Mouse (Mus musculus) E14TG2a.4 (cell line): ENCODE results near the gene Gm21887.
A peak's percentile ranks its signal among the peaks of the same experiment; 100 is the strongest.
"Not testable (repeated sequence)": the region's sequence is repeated elsewhere in the genome, so short reads cannot be mapped to it uniquely, and the experiment has no call there.

ENCODE experiments used
- H3K27me3 ChIP-seq: 2 replicates; pipeline ENCODE4 v1.6.1; 2014; ENCODE audit warnings: low read length, control low read depth; ENCODE audit not compliant: insufficient read depth
- H3K36me3 ChIP-seq: 2 replicates; pipeline ENCODE4 v1.6.1; 2014; ENCODE audit warnings: low read length, control low read depth; ENCODE audit not compliant: insufficient read depth
- H3K4me1 ChIP-seq: replicated peaks from 2 replicates; pipeline ENCODE4 v1.6.1; 2014; ENCODE audit warnings: low read depth, low read length, control low read depth
- H3K4me3 ChIP-seq: replicated peaks from 2 replicates; pipeline ENCODE4 v1.5.1; 2014; ENCODE audit warnings: mild to moderate bottlenecking, low read length
- H3K9me3 ChIP-seq: 2 replicates; pipeline ENCODE4 v1.6.1; 2014; ENCODE audit warnings: low read length, control low read depth

The Gm21887 gene

GRCm38 (mm10) chrX:169997456-169997853 lies 12.0 kb upstream of the Gm21887 start:
- peaks cover 60% of the 10 kb centered on the region for H3K9me3 ChIP-seq
- H3K4me1 ChIP-seq = peaks cover 51% of the 10 kb centered on the region
- peaks cover 54% of the 10 kb centered on the region for H3K27me3 ChIP-seq
- H3K4me3 ChIP-seq = peak overlapping the region; percentile 88
- peaks cover 28% of the 10 kb centered on the region for H3K36me3 ChIP-seq

GRCm38 (mm10) chrX:169997854-169998456 lies 11.5 kb upstream of the Gm21887 start:
- Histone ChIP-seq H3K4me1 (peaks cover 46% of the 10 kb centered on the region), H3K9me3 (peaks cover 57% of the 10 kb centered on the region), H3K36me3 (peaks cover 23% of the 10 kb centered on the region), H3K27me3 (peaks cover 49% of the 10 kb centered on the region), H3K4me3 (peak overlapping the region; percentile 88)

GRCm38 (mm10) chrX:169998559-169999219 lies 10.8 kb upstream of the Gm21887 start:
- peaks cover 42% of the 10 kb centered on the region for H3K4me1 ChIP-seq
- peaks cover 42% of the 10 kb centered on the region for H3K27me3 ChIP-seq
- H3K9me3 ChIP-seq = peaks cover 52% of the 10 kb centered on the region
- H3K36me3 ChIP-seq = peaks cover 16% of the 10 kb centered on the region
- H3K4me3 ChIP-seq = peak overlapping the region; percentile 3

GRCm38 (mm10) chrX:169999226-169999883 lies 10.1 kb upstream of the Gm21887 start:
- Histone ChIP-seq H3K27me3 (peaks cover 35% of the 10 kb centered on the region), H3K4me1 (peaks cover 42% of the 10 kb centered on the region), H3K9me3 (peaks cover 50% of the 10 kb centered on the region), H3K36me3 (peaks cover 11% of the 10 kb centered on the region), H3K4me3 (peak overlapping the region; percentile 3)

- not testable (repeated sequence) for H3K36me3 ChIP-seq, H3K4me3 ChIP-seq
- H3K27me3 ChIP-seq = peaks cover 28% of the 10 kb centered on the region
- peaks cover 47% of the 10 kb centered on the region for H3K4me1 ChIP-seq
- H3K9me3 ChIP-seq = peaks cover 48% of the 10 kb centered on the region
Observed at GRCm38 (mm10) chrX:169999912-170000641, 9.4 kb upstream of the Gm21887 start.

GRCm38 (mm10) chrX:170000642-170001387 lies 8.6 kb upstream of the Gm21887 start:
- H3K27me3 ChIP-seq = peaks cover 20% of the 10 kb centered on the region
- H3K4me1 ChIP-seq = peaks cover 47% of the 10 kb centered on the region

GRCm38 (mm10) chrX:170001388-170001695 lies 8.1 kb upstream of the Gm21887 start:
- H3K4me3 ChIP-seq = peak overlapping the region; percentile 3
- peaks cover 45% of the 10 kb centered on the region for H3K4me1 ChIP-seq
- H3K27me3 ChIP-seq = peaks cover 16% of the 10 kb centered on the region
- peaks cover 44% of the 10 kb centered on the region for H3K9me3 ChIP-seq
- H3K36me3 ChIP-seq = not testable (repeated sequence)

More at GRCm38 (mm10) chrX:170000642-170001387, 8.6 kb upstream of the Gm21887 start:
- H3K36me3 ChIP-seq = not testable (repeated sequence)
- H3K4me3 ChIP-seq = peak overlapping the region; percentile 3
- H3K9me3 ChIP-seq = peaks cover 45% of the 10 kb centered on the region

GRCm38 (mm10) chrX:170002510-170003197 lies 6.8 kb upstream of the Gm21887 start:
- Histone ChIP-seq H3K4me1 (peaks cover 46% of the 10 kb centered on the region), H3K9me3 (peaks cover 47% of the 10 kb centered on the region)
- not testable (repeated sequence) for H3K27me3 ChIP-seq, H3K4me3 ChIP-seq, H3K36me3 ChIP-seq

- peaks cover 53% of the 10 kb centered on the region for H3K9me3 ChIP-seq
- H3K4me3 ChIP-seq = 0 out of 2 replicates have a peak overlapping the region, but pooled peaks have one; percentile 5
- not testable (repeated sequence) for H3K27me3 ChIP-seq, H3K36me3 ChIP-seq
- peaks cover 54% of the 10 kb centered on the region for H3K4me1 ChIP-seq
Observed at GRCm38 (mm10) chrX:170003536-170003935, 5.9 kb upstream of the Gm21887 start.

- not testable (repeated sequence) for H3K36me3 ChIP-seq, H3K27me3 ChIP-seq
- H3K4me1 ChIP-seq = peaks cover 51% of the 10 kb centered on the region
- peaks cover 48% of the 10 kb centered on the region for H3K9me3 ChIP-seq
- H3K4me3 ChIP-seq = peak overlapping the region; percentile 5
Observed at GRCm38 (mm10) chrX:170004236-170004635, 5.2 kb upstream of the Gm21887 start.

GRCm38 (mm10) chrX:170004793-170005192 lies 4.7 kb upstream of the Gm21887 start:
- not testable (repeated sequence) for H3K4me3 ChIP-seq, H3K36me3 ChIP-seq, H3K27me3 ChIP-seq
- Histone ChIP-seq H3K4me1 (peaks cover 49% of the 10 kb centered on the region), H3K9me3 (peaks cover 50% of the 10 kb centered on the region)

- H3K36me3 ChIP-seq, H3K27me3 ChIP-seq: not testable (repeated sequence)
- Histone ChIP-seq H3K9me3 (peaks cover 52% of the 10 kb centered on the region), H3K4me3 (0 out of 2 replicates have a peak overlapping the region, but pooled peaks have one; percentile 14), H3K4me1 (peaks cover 49% of the 10 kb centered on the region)
Observed at GRCm38 (mm10) chrX:170005194-170005593, 4.3 kb upstream of the Gm21887 start.
